9 mouse cellular contexts compared by ENCODE assay signal in the genomic region with DNA sequence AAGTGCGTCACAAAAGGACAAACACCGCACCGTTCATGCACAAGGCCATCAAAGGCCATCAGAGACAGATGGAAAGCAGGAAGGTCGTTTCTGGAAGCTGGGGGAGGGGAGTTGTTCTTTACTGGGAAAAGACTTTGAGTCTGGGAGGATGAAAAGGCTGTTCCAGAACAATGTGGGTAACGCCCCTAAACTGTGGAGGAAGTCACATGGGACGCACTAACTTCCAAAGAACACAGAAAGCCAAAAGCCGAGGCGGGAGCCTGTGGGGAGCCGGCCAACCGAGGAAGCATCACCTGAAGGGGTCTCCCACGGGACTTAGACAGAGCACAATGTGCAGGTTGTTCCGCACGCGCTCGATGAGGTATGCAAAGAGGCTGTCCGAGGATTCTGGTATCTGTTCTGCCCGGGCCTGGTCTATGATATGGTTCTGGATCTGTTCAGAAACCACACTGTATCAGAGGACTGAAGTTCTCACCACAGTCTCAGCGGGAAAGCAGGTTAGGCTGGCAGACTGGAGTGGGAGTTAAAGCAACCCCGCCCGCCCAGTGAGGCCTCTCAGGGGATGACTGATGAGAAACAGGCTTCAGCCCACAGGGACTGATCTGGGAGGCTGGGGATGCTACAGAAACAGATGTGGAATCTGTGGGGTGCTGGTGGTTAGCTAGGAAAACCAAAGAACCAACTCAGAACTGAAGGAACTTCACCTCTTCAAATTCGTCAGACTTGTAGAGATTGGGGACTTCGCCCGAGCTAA. TPM values are rescaled to one million over a fixed set of nuclear protein-coding genes. Genes with fewer than 3 reads are reported as not detected.
DNase-seq lines count a peak whose midpoint lies in the region; ATAC-seq and TF ChIP-seq lines count a peak whose summit lies in the region.
"Had no signal": no experiment of that assay in that cellular context is flagged by ENCODE, and none has a peak within 500 bp of the region (broad histone marks: within the 10 kb centered on the region; RNA-seq: fewer than 3 reads in every experiment).

No protein-coding gene starts in this region.

- peak; percentile 13 for DNase-seq in midbrain, embryonic 14.5 days
- no peak for DNase-seq in midbrain, embryonic 11.5 days (ENCODE audit: low spot score, missing footprints)
- DNase-seq in heart, adult 2 months, result peak; percentile 66 to 77
- peak; percentile 48 for DNase-seq in kidney, postnatal 14 days

- intact Hi-C loops in heart, adult 2 months (cut with DNase I), result loop anchor here (1.0 kb wide), 1 partner anchor 51 kb away; no protein-coding TSS in a partner anchor

- no peaks in the 10 kb centered on the region for H3K4me1 ChIP-seq in midbrain, embryonic 14.5 days (ENCODE audit: control insufficient read depth, insufficient read depth, low read length)
- peaks cover 5% of the 10 kb centered on the region for H3K4me1 ChIP-seq in midbrain, embryonic 11.5 days (ENCODE audit: control insufficient read depth, insufficient read depth, low read length)
- peaks cover 4% of the 10 kb centered on the region for H3K4me1 ChIP-seq in heart, adult 2 months (ENCODE audit: control insufficient read depth, insufficient read depth, low read length)
- H3K4me1 ChIP-seq in neural tube, embryonic 13.5 days (replicated peaks), result peaks cover 23% of the 10 kb centered on the region
- H3K4me1 ChIP-seq in forebrain, embryonic 12.5 days, result peaks cover 10% of the 10 kb centered on the region

- peak; percentile 74 for TF ChIP-seq POLR2A in heart, adult 2 months (IDR thresholded peaks at IDR 0.05; ENCODE audit: insufficient read depth, low read depth, low read length)

- ATAC-seq in midbrain, embryonic 14.5 days (ENCODE audit: low FRiP score, low TSS enrichment), result no peak
- ATAC-seq in midbrain, embryonic 11.5 days (ENCODE audit: low FRiP score), result no peak
- ATAC-seq in neural tube, embryonic 13.5 days (ENCODE audit: low read depth), result no peak
- ATAC-seq in megakaryocyte-erythroid progenitor cell, adult 5-6 weeks (replicated peaks; ENCODE audit: low FRiP score, low TSS enrichment, poor library complexity, severe bottlenecking), result no peak
- ATAC-seq in inflammation-experienced regulatory T-cells, adult 6 months, result no peak
- no peak for ATAC-seq in forebrain, embryonic 12.5 days (ENCODE audit: low FRiP score)
- ATAC-seq: Patski had no signal

- H3K27ac ChIP-seq in midbrain, embryonic 14.5 days (replicated peaks; ENCODE audit: low read depth, low read length), result no peak overlapping the region
- no peak overlapping the region for H3K27ac ChIP-seq in midbrain, embryonic 11.5 days (ENCODE audit: low read depth, low read length)
- peak overlapping the region; percentile 77 for H3K27ac ChIP-seq in heart, adult 2 months
- peak overlapping the region; percentile 38; the same call in 1 of the 2 replicates for H3K27ac ChIP-seq in neural tube, embryonic 13.5 days (replicated peaks)
- no peak overlapping the region for H3K27ac ChIP-seq in forebrain, embryonic 12.5 days

- no peak overlapping the region for H3K4me2 ChIP-seq in midbrain, embryonic 14.5 days (ENCODE audit: low read length)
- no peak overlapping the region for H3K4me2 ChIP-seq in midbrain, embryonic 11.5 days
- no peak overlapping the region for H3K4me2 ChIP-seq in neural tube, embryonic 13.5 days
- H3K4me2 ChIP-seq in forebrain, embryonic 12.5 days, result no peak overlapping the region

- peak; percentile 77; the same call in 1 of the 2 replicates for TF ChIP-seq EP300 in heart, adult 2 months (IDR thresholded peaks at IDR 0.05; ENCODE audit: insufficient read depth, low read depth, low read length)

- no peak overlapping the region for H3K4me3 ChIP-seq in midbrain, embryonic 14.5 days (replicated peaks; ENCODE audit: low read depth, low read length)
- no peak overlapping the region for H3K4me3 ChIP-seq in midbrain, embryonic 11.5 days (ENCODE audit: low read depth, low read length)
- peak overlapping the region; percentile 17 for H3K4me3 ChIP-seq in heart, adult 2 months
- H3K4me3 ChIP-seq in neural tube, embryonic 13.5 days, result no peak overlapping the region
- no peak overlapping the region for H3K4me3 ChIP-seq in forebrain, embryonic 12.5 days (replicated peaks)

- no peaks in the 10 kb centered on the region for H3K27me3 ChIP-seq in midbrain, embryonic 14.5 days (ENCODE audit: control insufficient read depth, insufficient read depth, low read length)
- H3K27me3 ChIP-seq in midbrain, embryonic 11.5 days (ENCODE audit: control insufficient read depth, insufficient read depth, low read length), result no peaks in the 10 kb centered on the region
- no peaks in the 10 kb centered on the region for H3K27me3 ChIP-seq in heart, adult 2 months (ENCODE audit: control insufficient read depth, insufficient read depth, low read length)
- no peaks in the 10 kb centered on the region for H3K27me3 ChIP-seq in neural tube, embryonic 13.5 days
- no peaks in the 10 kb centered on the region for H3K27me3 ChIP-seq in forebrain, embryonic 12.5 days
- H3K27me3 ChIP-seq: Patski had no signal

- no peak overlapping the region for H3K9ac ChIP-seq in midbrain, embryonic 14.5 days (replicated peaks; ENCODE audit: low read length)
- H3K9ac ChIP-seq in midbrain, embryonic 11.5 days (ENCODE audit: low read length), result no peak overlapping the region
- H3K9ac ChIP-seq in heart, adult 2 months (ENCODE audit: low read depth, low read length), result peak overlapping the region; percentile 66
- no peak overlapping the region for H3K9ac ChIP-seq in neural tube, embryonic 13.5 days
- H3K9ac ChIP-seq in forebrain, embryonic 12.5 days, result no peak overlapping the region

- H3K9me3 ChIP-seq in midbrain, embryonic 14.5 days (ENCODE audit: control insufficient read depth, low read length), result no peaks in the 10 kb centered on the region
- H3K9me3 ChIP-seq in midbrain, embryonic 11.5 days (ENCODE audit: control insufficient read depth, low read length), result no peaks in the 10 kb centered on the region
- no peaks in the 10 kb centered on the region for H3K9me3 ChIP-seq in neural tube, embryonic 13.5 days
- no peaks in the 10 kb centered on the region for H3K9me3 ChIP-seq in forebrain, embryonic 12.5 days

- WGBS in midbrain, embryonic 14.5 days, result 57% methylated on average over 23 of the region's 23 CpGs
- 65% methylated on average over 23 of the region's 23 CpGs for WGBS in midbrain, embryonic 11.5 days
- 30% methylated on average over 23 of the region's 23 CpGs for WGBS in heart, adult 2 months
- WGBS in neural tube, embryonic 13.5 days, result 57% methylated on average over 23 of the region's 23 CpGs
- WGBS in forebrain, embryonic 12.5 days, result 64% methylated on average over 23 of the region's 23 CpGs

- no peaks in the 10 kb centered on the region for H3K36me3 ChIP-seq in midbrain, embryonic 14.5 days (ENCODE audit: control insufficient read depth, insufficient read depth, low read length)
- no peaks in the 10 kb centered on the region for H3K36me3 ChIP-seq in midbrain, embryonic 11.5 days (ENCODE audit: control insufficient read depth, insufficient read depth, low read length)
- no peaks in the 10 kb centered on the region for H3K36me3 ChIP-seq in heart, adult 2 months (ENCODE audit: control insufficient read depth, insufficient read depth, low read length)
- H3K36me3 ChIP-seq in neural tube, embryonic 13.5 days, result no peaks in the 10 kb centered on the region
- H3K36me3 ChIP-seq in forebrain, embryonic 12.5 days (replicated peaks), result no peaks in the 10 kb centered on the region

- H3K79me2 ChIP-seq in heart, adult 2 months (replicated peaks; ENCODE audit: control insufficient read depth, insufficient read depth, low read length), result no peaks in the 10 kb centered on the region

- TF ChIP-seq CTCF in heart, adult 2 months (IDR thresholded peaks at IDR 0.05), result no peak

RNA-seq across cellular contexts. Expression of gene Kdm6b, which starts 38.8 kb away (rescaled TPM):
- 41.1 and 41.2 TPM in 2 replicates for polyA plus RNA-seq in midbrain, embryonic 14.5 days (2014; fragmentation: Nextera tagmentation; extraction: Ambion mirVana)
- polyA plus RNA-seq in midbrain, embryonic 11.5 days (2014; fragmentation: Nextera tagmentation; extraction: Ambion mirVana), result 30.2 and 31.7 TPM in 2 replicates
- 10 to 100 TPM; 19.7 to 27.8 TPM for total RNA-seq in heart, adult 2 months (2021)
- 6.5 and 8.6 TPM in 2 replicates for polyA plus RNA-seq in heart, adult 2 months (2012; rRNA removed)
- 44.8 and 47.4 TPM in 2 replicates for polyA plus RNA-seq in neural tube, embryonic 13.5 days (2015; fragmentation: Nextera tagmentation; extraction: Ambion mirVana)
- 19.3 and 22.1 TPM in 2 replicates for total RNA-seq in megakaryocyte-erythroid progenitor cell, adult 5-6 weeks (2014; fragmentation: Nextera tagmentation)
- total RNA-seq in megakaryocyte-erythroid progenitor cell, adult 5-6 weeks (2017), result 1.6 and 2.7 TPM in 2 replicates
- polyA plus RNA-seq in inflammation-experienced regulatory T-cells, adult 6 months (2017; shearing (Covaris generic)), result 10 to 100 TPM; 20.7 to 39.7 (median 35.5) TPM
- 50.8 and 53.3 TPM in 2 replicates for polyA plus RNA-seq in forebrain, embryonic 12.5 days (2016; fragmentation: Nextera tagmentation; extraction: Ambion mirVana)

RNA-seq across cellular contexts. Expression of gene Tmem88, which starts 54.3 kb away (rescaled TPM):
- 2.6 and 4.9 TPM in 2 replicates for polyA plus RNA-seq in midbrain, embryonic 14.5 days (2014; fragmentation: Nextera tagmentation; extraction: Ambion mirVana)
- polyA plus RNA-seq in midbrain, embryonic 11.5 days (2014; fragmentation: Nextera tagmentation; extraction: Ambion mirVana), result 11.9 and 13.1 TPM in 2 replicates
- total RNA-seq in heart, adult 2 months (2021), result 10 to 100 TPM; 20.4 to 21.4 TPM
- polyA plus RNA-seq in heart, adult 2 months (2012; rRNA removed), result 61.4 and 66.4 TPM in 2 replicates
- polyA plus RNA-seq in neural tube, embryonic 13.5 days (2015; fragmentation: Nextera tagmentation; extraction: Ambion mirVana), result 7.8 and 8.4 TPM in 2 replicates
- 0.37 TPM in 1 of 2 replicates, not detected in the other for total RNA-seq in megakaryocyte-erythroid progenitor cell, adult 5-6 weeks (2014; fragmentation: Nextera tagmentation)
- not detected in 2 replicates for total RNA-seq in megakaryocyte-erythroid progenitor cell, adult 5-6 weeks (2017)
- 1 to 10 TPM in 1 of 3 experiments, under 1 TPM in 2; 0.40 to 1.0 (median 0.74) TPM for polyA plus RNA-seq in inflammation-experienced regulatory T-cells, adult 6 months (2017; shearing (Covaris generic))
- 9.1 and 11.2 TPM in 2 replicates for polyA plus RNA-seq in forebrain, embryonic 12.5 days (2016; fragmentation: Nextera tagmentation; extraction: Ambion mirVana)

RNA-seq across cellular contexts. Expression of gene Cyb5d1, which starts 56.9 kb away (rescaled TPM):
- polyA plus RNA-seq in midbrain, embryonic 14.5 days (2014; fragmentation: Nextera tagmentation; extraction: Ambion mirVana), result 17.0 and 24.8 TPM in 2 replicates
- polyA plus RNA-seq in midbrain, embryonic 11.5 days (2014; fragmentation: Nextera tagmentation; extraction: Ambion mirVana), result 44.6 and 50.5 TPM in 2 replicates
- 10 to 100 TPM; 27.9 to 32.1 TPM for total RNA-seq in heart, adult 2 months (2021)
- 19.9 and 29.8 TPM in 2 replicates for polyA plus RNA-seq in heart, adult 2 months (2012; rRNA removed)
- polyA plus RNA-seq in neural tube, embryonic 13.5 days (2015; fragmentation: Nextera tagmentation; extraction: Ambion mirVana), result 36.2 and 39.2 TPM in 2 replicates
- total RNA-seq in megakaryocyte-erythroid progenitor cell, adult 5-6 weeks (2014; fragmentation: Nextera tagmentation), result 16.2 and 20.9 TPM in 2 replicates
- 36.7 and 41.7 TPM in 2 replicates for total RNA-seq in megakaryocyte-erythroid progenitor cell, adult 5-6 weeks (2017)
- polyA plus RNA-seq in inflammation-experienced regulatory T-cells, adult 6 months (2017; shearing (Covaris generic)), result 10 to 100 TPM; 13.9 to 20.0 (median 18.4) TPM
- 55.0 and 60.9 TPM in 2 replicates for polyA plus RNA-seq in forebrain, embryonic 12.5 days (2016; fragmentation: Nextera tagmentation; extraction: Ambion mirVana)

RNA-seq across cellular contexts. Expression of gene Naa38, which starts 57.0 kb away (rescaled TPM):
- 97.6 and 123 TPM in 2 replicates for polyA plus RNA-seq in midbrain, embryonic 14.5 days (2014; fragmentation: Nextera tagmentation; extraction: Ambion mirVana)
- polyA plus RNA-seq in midbrain, embryonic 11.5 days (2014; fragmentation: Nextera tagmentation; extraction: Ambion mirVana), result 120 and 130 TPM in 2 replicates
- 100 to 1,000 TPM; 102 to 113 TPM for total RNA-seq in heart, adult 2 months (2021)
- polyA plus RNA-seq in heart, adult 2 months (2012; rRNA removed), result 128 and 145 TPM in 2 replicates
- polyA plus RNA-seq in neural tube, embryonic 13.5 days (2015; fragmentation: Nextera tagmentation; extraction: Ambion mirVana), result 112 and 117 TPM in 2 replicates
- total RNA-seq in megakaryocyte-erythroid progenitor cell, adult 5-6 weeks (2014; fragmentation: Nextera tagmentation), result 161 and 169 TPM in 2 replicates
- total RNA-seq in megakaryocyte-erythroid progenitor cell, adult 5-6 weeks (2017), result 156 and 170 TPM in 2 replicates
- polyA plus RNA-seq in inflammation-experienced regulatory T-cells, adult 6 months (2017; shearing (Covaris generic)), result 100 to 1,000 TPM; 108 to 130 (median 112) TPM
- 91.7 and 103 TPM in 2 replicates for polyA plus RNA-seq in forebrain, embryonic 12.5 days (2016; fragmentation: Nextera tagmentation; extraction: Ambion mirVana)

Comparison
In these comparisons a context has a peak if more than half of its experiments do, and no peak if none do; other contexts are left out.
1. H3K27ac ChIP-seq: peak in heart, adult 2 months (single experiment) and neural tube, embryonic 13.5 days (single experiment); none in midbrain, embryonic 14.5 days (single experiment), midbrain, embryonic 11.5 days (single experiment) and forebrain, embryonic 12.5 days (single experiment).